Mouse (Mus musculus): ENCODE data around the gene Gm14085. TPM values are rescaled to one million over a fixed set of nuclear protein-coding genes. Genes with fewer than 3 reads are reported as not detected.

Gm14085 gene
- polyA plus RNA-seq, 1 experiment from 2014 or later: not detected

DNA sequence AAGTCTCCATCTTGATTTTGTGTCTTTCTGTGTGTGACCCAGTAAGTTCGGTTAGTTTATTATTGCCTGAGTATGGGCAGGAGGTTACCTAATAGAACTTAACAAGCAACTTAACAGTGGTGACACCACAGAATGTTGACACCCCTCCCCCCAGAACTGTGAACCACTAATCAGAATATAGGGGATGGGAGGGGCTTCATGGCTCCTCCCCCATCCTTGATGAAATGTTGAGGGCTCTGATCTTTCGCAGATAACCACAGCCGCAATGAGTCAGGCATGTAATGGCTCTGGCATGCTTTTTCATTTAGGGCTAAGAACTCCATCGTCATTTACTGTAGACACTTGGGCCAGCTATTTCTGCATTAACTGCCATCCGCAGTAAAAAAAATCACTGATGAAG lies 76.5 kb downstream of the Gm14085 start:
- Histone ChIP-seq H3K27ac (ENCODE audit: low read depth) (no peak overlapping the region), H3K4me1 (ENCODE audit: insufficient read depth) (no peaks in the 10 kb centered on the region), H3K4me2 (no peak overlapping the region), H3K9ac (no peak overlapping the region), H3K27me3 (ENCODE audit: insufficient read depth, low read length) (no peaks in the 10 kb centered on the region), H3K36me3 (ENCODE audit: insufficient read depth) (no peaks in the 10 kb centered on the region), H3K4me3 (ENCODE audit: low read depth, low read length) (no peak overlapping the region), H3K9me3 (ENCODE audit: low read depth, low read length) (no peaks in the 10 kb centered on the region)
- WGBS: 91% methylated on average over 5 of the region's 5 CpGs
- TF ChIP-seq CTCF (IDR thresholded peaks at IDR 0.05; ENCODE audit: low read depth): no peak
- ATAC-seq (ENCODE audit: insufficient read depth) (no peak), DNase-seq (no peak)

- no peak for TF ChIP-seq CTCF (IDR thresholded peaks at IDR 0.05; ENCODE audit: low read depth)
- ATAC-seq (ENCODE audit: insufficient read depth) (no peak), DNase-seq (no peak)
- H3K4me3 ChIP-seq (ENCODE audit: low read depth, low read length): no peak overlapping the region
- no peak overlapping the region for H3K9ac ChIP-seq
- no peaks in the 10 kb centered on the region for H3K36me3 ChIP-seq (ENCODE audit: insufficient read depth)
- 93% methylated on average over 1 of the region's 1 CpGs for WGBS
- H3K27ac ChIP-seq (ENCODE audit: low read depth): no peak overlapping the region
- no peaks in the 10 kb centered on the region for H3K9me3 ChIP-seq (ENCODE audit: low read depth, low read length)
- H3K27me3 ChIP-seq (ENCODE audit: insufficient read depth, low read length): no peaks in the 10 kb centered on the region
- no peak overlapping the region for H3K4me2 ChIP-seq
- H3K4me1 ChIP-seq (ENCODE audit: insufficient read depth): no peaks in the 10 kb centered on the region
Observed at GRCm38 (mm10) chr2:122562251-122562650, 77.5 kb downstream of the Gm14085 start.

DNA sequence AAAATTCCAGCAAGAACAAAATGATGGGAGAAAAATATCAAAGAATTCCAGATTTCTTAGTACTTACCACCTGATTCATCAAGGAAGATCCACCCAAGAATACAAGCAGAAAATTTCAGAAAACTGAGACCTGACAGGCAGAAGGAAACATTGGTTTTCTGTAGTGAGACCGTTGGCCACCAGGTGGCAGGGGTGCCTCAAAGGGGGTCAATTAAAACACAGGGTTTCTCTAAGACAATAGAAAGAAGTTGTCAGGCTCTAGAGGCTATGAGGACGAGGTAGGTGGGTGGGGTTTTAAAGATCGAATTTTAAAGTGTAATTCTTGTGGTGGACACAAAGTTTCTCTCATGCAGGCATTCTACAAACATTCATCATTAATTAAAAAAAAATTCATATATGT lies 84.7 kb downstream of the Gm14085 start:
- Histone ChIP-seq H3K9ac (no peak overlapping the region), H3K4me2 (no peak overlapping the region), H3K4me1 (ENCODE audit: insufficient read depth) (no peaks in the 10 kb centered on the region), H3K4me3 (ENCODE audit: low read depth, low read length) (no peak overlapping the region), H3K27ac (ENCODE audit: low read depth) (no peak overlapping the region), H3K9me3 (ENCODE audit: low read depth, low read length) (no peaks in the 10 kb centered on the region), H3K36me3 (ENCODE audit: insufficient read depth) (no peaks in the 10 kb centered on the region), H3K27me3 (ENCODE audit: insufficient read depth, low read length) (no peaks in the 10 kb centered on the region)
- peak; percentile 79 for TF ChIP-seq CTCF (IDR thresholded peaks at IDR 0.05; ENCODE audit: low read depth)
- DNase-seq (peak; percentile 83), ATAC-seq (ENCODE audit: insufficient read depth) (no peak)
- WGBS: 10% methylated on average over 3 of the region's 3 CpGs

DNA sequence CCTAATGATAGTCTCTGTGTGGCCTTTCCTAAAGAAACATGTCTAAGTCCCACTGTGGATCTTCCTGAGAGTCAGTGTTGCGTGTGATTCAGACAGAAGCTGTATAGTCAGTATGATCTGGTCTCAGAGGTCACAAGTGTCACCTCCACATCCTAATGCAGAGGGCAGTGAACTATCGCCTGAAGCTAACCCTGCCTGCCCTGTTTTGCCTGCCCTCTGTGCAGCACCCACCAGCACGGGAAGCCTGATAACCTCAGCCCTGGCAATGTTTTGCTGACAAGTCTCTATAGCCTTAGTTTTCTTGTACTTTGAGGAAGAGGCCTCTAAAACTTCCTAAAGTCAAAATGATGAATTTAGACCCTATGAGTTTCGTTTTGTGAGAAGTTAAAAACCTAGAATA lies 85.7 kb downstream of the Gm14085 start:
- no peak for DNase-seq
- Histone ChIP-seq H3K4me1 (ENCODE audit: insufficient read depth) (no peaks in the 10 kb centered on the region), H3K36me3 (ENCODE audit: insufficient read depth) (no peaks in the 10 kb centered on the region), H3K27ac (ENCODE audit: low read depth) (no peak overlapping the region), H3K9me3 (ENCODE audit: low read depth, low read length) (no peaks in the 10 kb centered on the region), H3K27me3 (ENCODE audit: insufficient read depth, low read length) (no peaks in the 10 kb centered on the region), H3K9ac (no peak overlapping the region), H3K4me3 (ENCODE audit: low read depth, low read length) (no peak overlapping the region), H3K4me2 (no peak overlapping the region)
- no peak for TF ChIP-seq CTCF (IDR thresholded peaks at IDR 0.05; ENCODE audit: low read depth)
- WGBS: 54% methylated on average over 4 of the region's 4 CpGs
- no peak for ATAC-seq (ENCODE audit: insufficient read depth)

DNA sequence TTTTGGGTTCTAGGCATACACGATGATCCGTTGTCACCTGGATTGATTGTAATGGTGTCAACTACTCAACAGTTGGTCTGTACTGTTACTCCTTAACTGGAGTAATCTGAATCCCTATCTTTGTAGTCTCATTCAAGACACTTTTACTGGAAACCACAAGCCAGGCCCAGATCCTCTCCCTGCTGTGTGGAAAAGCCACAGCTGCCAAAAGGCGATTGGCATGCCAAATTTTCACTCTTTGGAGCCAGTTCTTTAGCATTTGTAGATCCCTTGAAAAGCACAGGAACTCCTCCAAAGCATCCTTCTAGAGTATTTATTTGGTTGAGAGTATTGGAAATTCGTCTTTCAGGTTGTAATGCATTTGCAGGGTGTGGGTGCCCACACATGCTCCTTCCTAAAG lies 86.6 kb downstream of the Gm14085 start:
- ATAC-seq (ENCODE audit: insufficient read depth) (no peak), DNase-seq (no peak)
- WGBS: 73% methylated on average over 4 of the region's 4 CpGs
- Histone ChIP-seq H3K9ac (no peak overlapping the region), H3K4me3 (ENCODE audit: low read depth, low read length) (no peak overlapping the region), H3K36me3 (ENCODE audit: insufficient read depth) (no peaks in the 10 kb centered on the region), H3K27ac (ENCODE audit: low read depth) (no peak overlapping the region), H3K9me3 (ENCODE audit: low read depth, low read length) (no peaks in the 10 kb centered on the region), H3K27me3 (ENCODE audit: insufficient read depth, low read length) (no peaks in the 10 kb centered on the region), H3K4me2 (no peak overlapping the region), H3K4me1 (ENCODE audit: insufficient read depth) (0 out of 2 replicates have a peak, but pooled peaks cover 1% of the 10 kb centered on the region)
- TF ChIP-seq CTCF (IDR thresholded peaks at IDR 0.05; ENCODE audit: low read depth): no peak

DNA sequence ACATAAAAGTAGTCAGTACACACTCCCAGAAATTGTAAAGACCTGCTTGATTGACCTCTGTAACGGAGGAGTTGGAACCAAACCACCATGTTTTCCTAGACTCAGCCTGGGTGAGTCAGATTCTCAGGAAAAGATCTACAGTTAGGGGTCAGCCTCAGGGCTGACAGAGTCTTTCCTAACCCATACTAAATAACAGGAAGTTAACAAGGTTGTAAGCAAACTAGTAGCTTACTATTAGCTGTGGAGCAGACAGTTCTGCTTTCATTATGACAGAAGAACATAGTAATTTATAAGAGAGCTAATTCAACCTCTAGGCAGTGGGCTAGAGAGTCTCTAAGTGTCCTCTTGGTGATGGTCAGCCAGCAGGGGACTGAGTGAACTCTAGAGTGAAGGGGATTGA lies 87.7 kb downstream of the Gm14085 start:
- DNase-seq (no peak), ATAC-seq (ENCODE audit: insufficient read depth) (no peak)
- Histone ChIP-seq H3K27me3 (ENCODE audit: insufficient read depth, low read length) (no peaks in the 10 kb centered on the region), H3K4me3 (ENCODE audit: low read depth, low read length) (no peak overlapping the region), H3K4me2 (no peak overlapping the region), H3K4me1 (ENCODE audit: insufficient read depth) (peaks cover 6% of the 10 kb centered on the region; the same call in 1 of the 2 replicates), H3K36me3 (ENCODE audit: insufficient read depth) (no peaks in the 10 kb centered on the region), H3K27ac (ENCODE audit: low read depth) (no peak overlapping the region), H3K9ac (no peak overlapping the region), H3K9me3 (ENCODE audit: low read depth, low read length) (no peaks in the 10 kb centered on the region)
- TF ChIP-seq CTCF (IDR thresholded peaks at IDR 0.05; ENCODE audit: low read depth): no peak
- 66% methylated on average over 1 of the region's 1 CpGs for WGBS

DNA sequence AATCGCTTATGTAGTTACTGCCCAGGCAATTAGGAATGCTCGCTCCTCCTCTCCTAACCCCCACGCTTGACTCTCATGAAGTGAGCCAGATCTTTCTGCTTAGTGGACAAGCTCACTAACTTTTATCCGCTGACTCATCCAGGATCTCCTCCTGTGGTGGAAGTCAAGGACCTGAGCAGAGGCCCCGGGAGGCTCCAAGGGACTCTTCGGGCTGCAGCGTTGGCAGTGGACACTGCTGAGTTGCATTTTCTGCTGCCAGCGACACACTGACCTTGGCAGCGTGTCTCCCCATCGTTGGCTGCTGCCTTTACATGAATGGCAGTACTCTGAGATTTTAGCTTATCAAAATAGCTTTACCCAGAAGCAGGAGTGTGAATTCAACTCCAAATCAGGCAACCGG lies 90.7 kb downstream of the Gm14085 start:
- 0 out of 2 replicates have a peak, but pooled peaks have one; percentile 40 for ATAC-seq (ENCODE audit: insufficient read depth)
- Histone ChIP-seq H3K9me3 (ENCODE audit: low read depth, low read length) (no peaks in the 10 kb centered on the region), H3K4me2 (no peak overlapping the region), H3K9ac (no peak overlapping the region), H3K36me3 (ENCODE audit: insufficient read depth) (no peaks in the 10 kb centered on the region), H3K4me3 (ENCODE audit: low read depth, low read length) (no peak overlapping the region), H3K4me1 (ENCODE audit: insufficient read depth) (peaks cover 6% of the 10 kb centered on the region; the same call in 1 of the 2 replicates), H3K27me3 (ENCODE audit: insufficient read depth, low read length) (no peaks in the 10 kb centered on the region), H3K27ac (ENCODE audit: low read depth) (no peak overlapping the region)
- TF ChIP-seq CTCF (IDR thresholded peaks at IDR 0.05; ENCODE audit: low read depth): no peak
- 55% methylated on average over 11 of the region's 11 CpGs for WGBS
- peak; percentile 15 for DNase-seq

- DNase-seq: peak; percentile 64
- no peak overlapping the region for H3K4me3 ChIP-seq (ENCODE audit: low read depth, low read length)
Observed at GRCm38 (mm10) chr2:122576295-122576694, 91.6 kb downstream of the Gm14085 start.

More at GRCm38 (mm10) chr2:122576295-122576694, 91.6 kb downstream of the Gm14085 start:
- Histone ChIP-seq H3K27ac (ENCODE audit: low read depth) (peak overlapping the region; percentile 42; the same call in 1 of the 2 replicates), H3K36me3 (ENCODE audit: insufficient read depth) (no peaks in the 10 kb centered on the region), H3K4me2 (peak overlapping the region; percentile 44), H3K9ac (no peak overlapping the region), H3K4me1 (ENCODE audit: insufficient read depth) (peaks cover 9% of the 10 kb centered on the region; the same call in 1 of the 2 replicates), H3K9me3 (ENCODE audit: low read depth, low read length) (no peaks in the 10 kb centered on the region), H3K27me3 (ENCODE audit: insufficient read depth, low read length) (no peaks in the 10 kb centered on the region)
- TF ChIP-seq CTCF (IDR thresholded peaks at IDR 0.05; ENCODE audit: low read depth): no peak
- peak; percentile 88; the same call in 1 of the 2 replicates for ATAC-seq (ENCODE audit: insufficient read depth)
- WGBS: 22% methylated on average over 5 of the region's 5 CpGs
